Mouse (Mus musculus) cortical plate, adult 2 months (tissue): ENCODE results near the gene Tssk6.

ENCODE experiments used
- CTCF ChIP-seq: fragments of 200-500 bp; IDR thresholded peaks from 2 replicates; pipeline ENCODE4 v1.5.1; 2011; ENCODE audit warnings: mild to moderate bottlenecking, control low read depth, low read length; ENCODE audit not compliant: insufficient read depth; ENCODE audit errors: extremely low read depth
- POLR2A ChIP-seq: fragments of 200-500 bp; IDR thresholded peaks from 2 replicates; pipeline ENCODE4 v1.6.1; 2011; ENCODE audit warnings: mild to moderate bottlenecking, low read length, control low read depth; ENCODE audit not compliant: insufficient read depth; ENCODE audit errors: extremely low read depth

- TF ChIP-seq CTCF (peak; percentile 64), POLR2A (no peak)
Observed at GRCm38 (mm10) chr8:69890813-69891241, 11.2 kb upstream of the Tssk6 start.
